Mouse (Mus musculus) cerebellum, postnatal 4 days (tissue): ENCODE data around the gene Vmn1r51.
"Not testable (repeated sequence)": the region's sequence is repeated elsewhere in the genome, so short reads cannot be mapped to it uniquely, and the experiment has no call there.

ENCODE experiments used
- DNase-seq, 2 experiments: peaks; one replicate each; pipeline ENCODE4 v3.0.0; 2022; ENCODE audit warnings: low spot score in 2 of 2, mixed read lengths in 1 of 2

Gene Vmn1r51

DNA sequence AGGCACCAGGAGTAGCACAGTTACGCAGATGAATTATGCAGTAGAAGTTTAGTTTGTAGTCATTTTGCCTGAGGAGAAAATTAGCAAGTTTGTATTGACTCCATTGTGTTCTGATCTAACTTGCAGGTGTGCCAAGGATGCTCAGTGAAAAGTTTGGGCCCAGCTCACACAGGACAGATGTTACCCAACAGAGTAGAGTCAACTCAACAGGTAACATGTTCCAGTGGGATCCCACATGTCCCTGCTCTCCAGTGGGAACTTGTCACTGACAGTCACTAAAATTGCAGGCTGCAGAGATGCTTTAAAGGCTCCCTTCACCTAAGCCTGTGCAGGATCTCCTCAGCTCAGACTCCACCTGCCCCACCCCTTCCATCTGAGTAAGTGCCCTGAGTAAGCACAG lies at the start of gene Vmn1r51:
Gene Vmn1r51 (plus strand): TSS at position 301 of the 400 bp plus-strand sequence.
- not testable (repeated sequence) for DNase-seq

- no peak for DNase-seq
These were observed 44.0 kb upstream of the Vmn1r51 start, which contains the start of gene Vmn1r49 for GRCm38 (mm10) chr6:90078406-90078805. Gene Vmn1r49, minus strand, starts transcription at chr6:90078506.

DNA sequence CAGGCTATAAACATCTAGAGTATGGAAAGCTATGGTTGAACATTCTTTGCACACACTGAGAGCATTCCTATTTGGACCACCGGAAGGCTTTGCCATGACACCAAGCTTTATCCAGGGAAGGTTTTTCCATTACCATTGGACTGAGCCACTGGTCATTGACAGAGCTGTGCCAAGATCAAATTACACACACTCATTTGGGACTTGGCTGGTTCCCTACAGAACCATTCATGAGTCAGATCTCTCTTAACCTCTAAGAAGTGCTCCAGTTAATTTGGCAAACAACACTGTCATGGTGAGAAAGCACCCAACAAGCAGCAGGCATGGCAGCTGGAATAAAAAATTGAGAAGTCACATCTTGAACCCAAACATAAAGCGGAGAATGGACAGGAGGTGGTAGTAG lies 21.8 kb upstream of the Vmn1r51 start:
- no peak for DNase-seq

DNA sequence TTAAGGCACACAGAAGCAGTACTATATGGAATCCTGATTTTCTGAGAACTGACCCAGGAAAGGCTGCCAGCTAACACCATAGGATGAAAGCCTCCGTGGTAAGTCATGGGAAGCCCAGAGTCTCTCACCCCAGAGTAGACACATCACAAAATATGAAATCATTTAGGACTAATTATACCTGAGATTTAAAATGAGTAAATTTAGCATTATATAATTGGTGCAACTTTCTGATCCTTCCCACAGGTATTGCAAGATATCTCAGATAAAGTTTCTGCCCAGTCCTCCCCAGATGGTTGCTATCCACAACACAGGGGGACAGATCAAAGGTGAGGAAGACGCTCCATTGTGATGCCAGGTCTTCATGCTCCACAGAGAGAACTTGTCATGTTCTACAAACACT lies 21.3 kb upstream of the Vmn1r51 start, which contains the start of gene Vmn1r50:
Gene Vmn1r50 (plus strand): TSS at position 301 of the 400 bp plus-strand sequence.
- DNase-seq: no peak

DNA sequence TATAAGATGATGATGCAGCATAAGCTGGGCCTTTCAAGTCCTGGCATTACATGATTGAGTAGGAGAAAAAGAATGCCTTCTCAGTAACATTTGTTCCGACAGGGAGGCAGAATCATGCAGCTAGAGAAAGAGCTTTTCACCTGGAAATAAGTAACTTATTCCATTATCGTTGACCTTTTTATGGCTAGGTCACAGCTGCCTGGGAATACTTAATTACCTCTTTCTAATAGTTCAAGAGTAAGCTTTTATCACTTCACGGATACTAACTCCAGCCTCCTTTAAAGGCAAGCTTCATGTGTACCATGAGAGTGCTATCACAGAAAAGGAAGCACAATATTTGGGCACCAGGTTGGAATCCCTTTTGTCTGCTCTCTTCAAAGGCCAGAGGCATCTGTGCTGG lies 37.7 kb downstream of the Vmn1r51 start:
- DNase-seq: no peak

GRCm38 (mm10) chr6:90174508-90174907 lies 52.1 kb downstream of the Vmn1r51 start, which contains the start of gene Vmn1r52:
Gene Vmn1r52, plus strand, starts transcription at chr6:90174808.
- no peak for DNase-seq
